Mouse (Mus musculus): ENCODE data around the gene Btbd2. TPM values are rescaled to one million over a fixed set of nuclear protein-coding genes. Genes with fewer than 3 reads are reported as not detected.
A peak's percentile ranks its signal among the peaks of the same experiment; 100 is the strongest.

Gene Btbd2
- 82.7 and 95.3 TPM in 2 replicates for polyA plus RNA-seq (2016; fragmentation: Nextera tagmentation; extraction: Ambion mirVana)

GRCm38 (mm10) chr10:80656863-80657623 is at the start of gene Btbd2:
Btbd2 (minus strand) TSS chr10:80657071.
- peak; percentile 42 for ATAC-seq (ENCODE audit: low FRiP score, low read depth)
- H3K9me3 ChIP-seq = no peaks in the 10 kb centered on the region
- H3K36me3 ChIP-seq = no peaks in the 10 kb centered on the region
- 21% methylated on average over 15 of the region's 15 CpGs for WGBS
- peak within 1 kb of the TSS; percentile 88 for H3K27ac ChIP-seq (replicated peaks)
- H3K27me3 ChIP-seq = no peaks in the 10 kb centered on the region
- H3K4me2 ChIP-seq (replicated peaks) = peak within 1 kb of the TSS; percentile 92
- peaks cover 27% of the 10 kb centered on the region for H3K4me1 ChIP-seq
- peak within 1 kb of the TSS; percentile 96 for H3K4me3 ChIP-seq
- peak within 1 kb of the TSS; percentile 97 for H3K9ac ChIP-seq (replicated peaks)

GRCm38 (mm10) chr10:80705479-80705878 is 48.6 kb upstream of the Btbd2 start:
- WGBS = 80% methylated on average over 3 of the region's 3 CpGs
- Histone ChIP-seq H3K4me2 (replicated peaks) (no peak overlapping the region), H3K27ac (replicated peaks) (no peak overlapping the region), H3K9me3 (no peaks in the 10 kb centered on the region), H3K9ac (replicated peaks) (no peak overlapping the region), H3K4me3 (no peak overlapping the region), H3K27me3 (no peaks in the 10 kb centered on the region), H3K36me3 (peaks cover 51% of the 10 kb centered on the region), H3K4me1 (peaks cover 23% of the 10 kb centered on the region)
- no peak for ATAC-seq (ENCODE audit: low FRiP score, low read depth)

- Histone ChIP-seq H3K4me1 (peaks cover 27% of the 10 kb centered on the region), H3K9me3 (no peaks in the 10 kb centered on the region), H3K36me3 (peaks cover 47% of the 10 kb centered on the region), H3K27ac (replicated peaks) (no peak overlapping the region), H3K9ac (replicated peaks) (no peak overlapping the region), H3K4me2 (replicated peaks) (no peak overlapping the region), H3K27me3 (no peaks in the 10 kb centered on the region), H3K4me3 (no peak overlapping the region)
- ATAC-seq (ENCODE audit: low FRiP score, low read depth) = no peak
- 65% methylated on average over 3 of the region's 3 CpGs for WGBS
Observed at GRCm38 (mm10) chr10:80705033-80705432, 48.2 kb upstream of the Btbd2 start.

- Histone ChIP-seq H3K27ac (replicated peaks) (no peak overlapping the region), H3K4me1 (peaks cover 30% of the 10 kb centered on the region), H3K9ac (replicated peaks) (no peak overlapping the region), H3K4me3 (no peak overlapping the region), H3K27me3 (no peaks in the 10 kb centered on the region), H3K9me3 (no peaks in the 10 kb centered on the region), H3K36me3 (peaks cover 40% of the 10 kb centered on the region), H3K4me2 (replicated peaks) (no peak overlapping the region)
- ATAC-seq (ENCODE audit: low FRiP score, low read depth) = no peak
- 93% methylated on average over 5 of the region's 5 CpGs for WGBS
Observed at GRCm38 (mm10) chr10:80704418-80704817, 47.5 kb upstream of the Btbd2 start.

GRCm38 (mm10) chr10:80703643-80704042 is 46.8 kb upstream of the Btbd2 start:
- Histone ChIP-seq H3K4me2 (replicated peaks) (peak overlapping the region; percentile 66), H3K4me3 (peak overlapping the region; percentile 60; the same call in 1 of the 2 replicates)
- WGBS = 89% methylated on average over 5 of the region's 5 CpGs

GRCm38 (mm10) chr10:80702536-80703390 is 45.9 kb upstream of the Btbd2 start:
- Histone ChIP-seq H3K9me3 (no peaks in the 10 kb centered on the region), H3K9ac (replicated peaks) (peak overlapping the region; percentile 49), H3K27me3 (no peaks in the 10 kb centered on the region), H3K27ac (replicated peaks) (peak overlapping the region; percentile 80), H3K4me2 (replicated peaks) (peak overlapping the region; percentile 66), H3K4me3 (peak overlapping the region; percentile 60), H3K36me3 (peaks cover 32% of the 10 kb centered on the region), H3K4me1 (peaks cover 30% of the 10 kb centered on the region)
- WGBS = 2% methylated on average over 47 of the region's 47 CpGs
- peak; percentile 81 for ATAC-seq (ENCODE audit: low FRiP score, low read depth)

More at GRCm38 (mm10) chr10:80703643-80704042, 46.8 kb upstream of the Btbd2 start:
- Histone ChIP-seq H3K36me3 (peaks cover 37% of the 10 kb centered on the region), H3K4me1 (peaks cover 30% of the 10 kb centered on the region), H3K9ac (replicated peaks) (peak overlapping the region; percentile 49; the same call in 1 of the 2 replicates), H3K27ac (replicated peaks) (no peak overlapping the region), H3K9me3 (no peaks in the 10 kb centered on the region), H3K27me3 (no peaks in the 10 kb centered on the region)
- ATAC-seq (ENCODE audit: low FRiP score, low read depth) = no peak

GRCm38 (mm10) chr10:80701721-80702535 is 45.1 kb upstream of the Btbd2 start, which contains the start of the genes Mob3a and Izumo4:
Mob3a (minus strand) TSS chr10:80701977.
Izumo4 (plus strand) TSS chr10:80702184.
- Histone ChIP-seq H3K4me3 (peak within 1 kb of the TSS; percentile 60), H3K9ac (replicated peaks) (peak within 1 kb of the TSS; percentile 58), H3K27ac (replicated peaks) (peak within 1 kb of the TSS; percentile 80), H3K4me2 (replicated peaks) (peak within 1 kb of the TSS; percentile 66), H3K9me3 (no peaks in the 10 kb centered on the region), H3K36me3 (peaks cover 24% of the 10 kb centered on the region), H3K4me1 (peaks cover 30% of the 10 kb centered on the region), H3K27me3 (no peaks in the 10 kb centered on the region)
- ATAC-seq (ENCODE audit: low FRiP score, low read depth) = peak; percentile 98
- WGBS = under 1% methylated on average over 59 of the region's 59 CpGs

GRCm38 (mm10) chr10:80700732-80701131 is 43.9 kb upstream of the Btbd2 start:
- 49% methylated on average over 4 of the region's 4 CpGs for WGBS
- H3K4me1 ChIP-seq = peaks cover 30% of the 10 kb centered on the region
- no peaks in the 10 kb centered on the region for H3K27me3 ChIP-seq
- H3K4me2 ChIP-seq (replicated peaks) = peak overlapping the region; percentile 66
- H3K4me3 ChIP-seq = peak overlapping the region; percentile 60
- H3K9me3 ChIP-seq = no peaks in the 10 kb centered on the region
- H3K9ac ChIP-seq (replicated peaks) = peak overlapping the region; percentile 58; the same call in 1 of the 2 replicates
- H3K36me3 ChIP-seq = peaks cover 16% of the 10 kb centered on the region; the same call in 1 of the 2 replicates
- no peak for ATAC-seq (ENCODE audit: low FRiP score, low read depth)
- H3K27ac ChIP-seq (replicated peaks) = no peak overlapping the region; the same call in 1 of the 2 replicates

- ATAC-seq (ENCODE audit: low FRiP score, low read depth) = no peak
- Histone ChIP-seq H3K9me3 (no peaks in the 10 kb centered on the region), H3K4me1 (peaks cover 30% of the 10 kb centered on the region), H3K27ac (replicated peaks) (no peak overlapping the region), H3K9ac (replicated peaks) (no peak overlapping the region; the same call in 1 of the 2 replicates), H3K27me3 (no peaks in the 10 kb centered on the region), H3K36me3 (peaks cover 12% of the 10 kb centered on the region; the same call in 1 of the 2 replicates), H3K4me2 (replicated peaks) (peak overlapping the region; percentile 66), H3K4me3 (no peak overlapping the region)
- 91% methylated on average over 7 of the region's 7 CpGs for WGBS
Observed at GRCm38 (mm10) chr10:80700038-80700504, 43.2 kb upstream of the Btbd2 start.

- Histone ChIP-seq H3K4me3 (no peak overlapping the region), H3K4me2 (replicated peaks) (no peak overlapping the region), H3K27me3 (no peaks in the 10 kb centered on the region), H3K36me3 (peaks cover 27% of the 10 kb centered on the region), H3K9ac (replicated peaks) (0 out of 2 replicates have a peak overlapping the region, but pooled peaks have one; percentile 20), H3K27ac (replicated peaks) (no peak overlapping the region), H3K9me3 (no peaks in the 10 kb centered on the region), H3K4me1 (peaks cover 28% of the 10 kb centered on the region)
- no peak for ATAC-seq (ENCODE audit: low FRiP score, low read depth)
- 94% methylated on average over 9 of the region's 9 CpGs for WGBS
Observed at GRCm38 (mm10) chr10:80698605-80699004, 41.7 kb upstream of the Btbd2 start.

- Histone ChIP-seq H3K9me3 (no peaks in the 10 kb centered on the region), H3K4me1 (peaks cover 20% of the 10 kb centered on the region), H3K27ac (replicated peaks) (no peak overlapping the region), H3K4me2 (replicated peaks) (no peak overlapping the region), H3K36me3 (peaks cover 34% of the 10 kb centered on the region), H3K27me3 (no peaks in the 10 kb centered on the region), H3K4me3 (no peak overlapping the region), H3K9ac (replicated peaks) (no peak overlapping the region)
- no peak for ATAC-seq (ENCODE audit: low FRiP score, low read depth)
- 77% methylated on average over 9 of the region's 9 CpGs for WGBS
Observed at GRCm38 (mm10) chr10:80697812-80698211, 40.9 kb upstream of the Btbd2 start.
